14 mouse cellular contexts compared by ENCODE assay signal in the genomic region with DNA sequence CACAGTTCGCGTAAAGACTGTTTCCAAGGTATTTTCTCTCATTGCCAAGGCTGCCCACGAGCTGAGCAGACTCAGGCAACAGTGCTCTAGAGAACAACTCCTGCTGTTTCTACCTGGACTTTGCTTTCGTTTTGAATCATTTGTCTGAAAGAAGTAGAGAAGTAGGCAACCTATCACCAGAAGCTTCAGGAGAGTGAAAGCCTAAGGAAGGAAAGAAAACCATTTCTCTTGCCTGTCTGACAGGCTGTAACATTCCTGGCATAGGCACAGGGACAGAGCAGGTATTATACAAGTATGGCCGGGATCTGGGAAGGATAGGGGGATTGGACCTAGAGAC.
DNase-seq lines count a peak whose midpoint lies in the region; ATAC-seq and TF ChIP-seq lines count a peak whose summit lies in the region.
"Had no signal": no experiment of that assay in that cellular context is flagged by ENCODE, and none has a peak within 500 bp of the region (broad histone marks: within the 10 kb centered on the region; RNA-seq: fewer than 3 reads in every experiment).

No protein-coding gene starts in this region.

- TF ChIP-seq CTCF in MEL (IDR thresholded peaks at IDR 0.05 in 2 of 3, conservative IDR thresholded peaks at IDR 0.05 in 1 of 3; ENCODE audit: control insufficient read depth in 1 of 3, insufficient read depth in 1 of 3, low read depth in 2 of 3, low read length in 3 of 3, poor library complexity in 1 of 3, severe bottlenecking in 1 of 3): no peak

- 83% methylated on average over 5 of the region's 5 CpGs for WGBS in hindbrain, embryonic 16.5 days
- 77% methylated on average over 5 of the region's 5 CpGs for WGBS in hindbrain, embryonic 12.5 days
- WGBS in limb, embryonic 15.5 days: 55% methylated on average over 5 of the region's 5 CpGs

- peak overlapping the region; percentile 3; the same call in 1 of the 2 replicates for H3K4me2 ChIP-seq in hindbrain, embryonic 16.5 days (ENCODE audit: low read length)
- no peak overlapping the region for H3K4me2 ChIP-seq in hindbrain, embryonic 12.5 days (replicated peaks)
- H3K4me2 ChIP-seq in limb, embryonic 15.5 days: peak overlapping the region; percentile 36; the same call in 1 of the 2 replicates
- H3K4me2 ChIP-seq: stomach, embryonic 15.5 days had no signal

- TF ChIP-seq POLR2A in MEL (IDR thresholded peaks at IDR 0.05; ENCODE audit: control insufficient read depth in 1 of 2, insufficient read depth in 1 of 2, low read depth in 1 of 2, low read length in 2 of 2, poor library complexity in 1 of 2): no peak

- no peaks in the 10 kb centered on the region for H3K9me3 ChIP-seq in erythroblast, embryonic 14.5 days (ENCODE audit: control insufficient read depth, low read length)
- H3K9me3 ChIP-seq in hindbrain, embryonic 16.5 days (ENCODE audit: control insufficient read depth, low read length): no peaks in the 10 kb centered on the region
- no peaks in the 10 kb centered on the region for H3K9me3 ChIP-seq in hindbrain, embryonic 12.5 days (replicated peaks)
- no peaks in the 10 kb centered on the region for H3K9me3 ChIP-seq in MEL (replicated peaks; ENCODE audit: insufficient read depth, low read length)
- H3K9me3 ChIP-seq in limb, embryonic 15.5 days: no peaks in the 10 kb centered on the region
- H3K9me3 ChIP-seq: neural tube, embryonic 15.5 days; stomach, embryonic 15.5 days had no signal

- no peak overlapping the region for H3K27ac ChIP-seq in hindbrain, embryonic 16.5 days (ENCODE audit: low read depth, low read length)
- H3K27ac ChIP-seq in hindbrain, embryonic 12.5 days: no peak overlapping the region
- no peak overlapping the region for H3K27ac ChIP-seq in MEL (ENCODE audit: control insufficient read depth, low read depth, low read length)
- no peak overlapping the region for H3K27ac ChIP-seq in limb, embryonic 15.5 days
- H3K27ac ChIP-seq: macrophage; neural tube, embryonic 15.5 days; stomach, embryonic 15.5 days had no signal

- peak; percentile 8 for DNase-seq in MEL (ENCODE audit: low read depth, low spot score)
- no peak for DNase-seq in adrenal gland, adult 18-20 months (ENCODE audit: low spot score in 2 of 2)
- no peak for DNase-seq in c-Kit-positive CD71-positive TER-119-positive erythroid progenitor cells, embryonic 14.5 days (ENCODE audit: low spot score)
- DNase-seq: cerebellum, postnatal 25 days; kidney, adult 2 months; layer of hippocampus, adult 9-11 months had no signal

- no peaks in the 10 kb centered on the region for H3K4me1 ChIP-seq in erythroblast, embryonic 14.5 days (ENCODE audit: control insufficient read depth)
- H3K4me1 ChIP-seq in hindbrain, embryonic 16.5 days (ENCODE audit: control insufficient read depth, insufficient read depth, low read depth, low read length): no peaks in the 10 kb centered on the region
- H3K4me1 ChIP-seq in hindbrain, embryonic 12.5 days: peaks cover 9% of the 10 kb centered on the region; the same call in 1 of the 2 replicates
- 0 out of 4 replicates have a peak, but pooled peaks cover 0 to 4% of the 10 kb centered on the region in 2 experiments for H3K4me1 ChIP-seq in MEL (ENCODE audit: control insufficient read depth in 1 of 2, insufficient read depth in 2 of 2, low read length in 2 of 2)
- no peaks in the 10 kb centered on the region for H3K4me1 ChIP-seq in limb, embryonic 15.5 days
- H3K4me1 ChIP-seq: stomach, embryonic 15.5 days had no signal

- H3K27me3 ChIP-seq in erythroblast, embryonic 14.5 days (ENCODE audit: control insufficient read depth): no peaks in the 10 kb centered on the region
- H3K27me3 ChIP-seq in hindbrain, embryonic 16.5 days (replicated peaks; ENCODE audit: control insufficient read depth, insufficient read depth, low read length): no peaks in the 10 kb centered on the region
- no peaks in the 10 kb centered on the region for H3K27me3 ChIP-seq in hindbrain, embryonic 12.5 days
- no peaks in the 10 kb centered on the region for H3K27me3 ChIP-seq in MEL (ENCODE audit: control insufficient read depth in 1 of 2, insufficient read depth in 2 of 2, low read length in 2 of 2)
- H3K27me3 ChIP-seq in limb, embryonic 15.5 days: no peaks in the 10 kb centered on the region
- H3K27me3 ChIP-seq: neural tube, embryonic 15.5 days; stomach, embryonic 15.5 days had no signal

- TF ChIP-seq RAD21 in MEL (IDR thresholded peaks at IDR 0.05; ENCODE audit: low read depth, low read length): no peak

- no peaks in the 10 kb centered on the region for H3K79me2 ChIP-seq in MEL (ENCODE audit: control insufficient read depth, insufficient read depth, low read length, poor library complexity)

- H3K4me3 ChIP-seq in erythroblast, embryonic 14.5 days (replicated peaks): peak overlapping the region; percentile 9
- no peak overlapping the region for H3K4me3 ChIP-seq in hindbrain, embryonic 16.5 days (ENCODE audit: low read length)
- H3K4me3 ChIP-seq in hindbrain, embryonic 12.5 days: no peak overlapping the region
- peak overlapping the region; percentile 55 to 73 for H3K4me3 ChIP-seq in MEL (ENCODE audit: control insufficient read depth in 1 of 2, insufficient read depth in 1 of 2, low read depth in 2 of 2, low read length in 2 of 2)
- 0 out of 2 replicates have a peak overlapping the region, but pooled peaks have one; percentile 12 for H3K4me3 ChIP-seq in limb, embryonic 15.5 days
- H3K4me3 ChIP-seq: neural tube, embryonic 15.5 days; stomach, embryonic 15.5 days had no signal

- no peak overlapping the region for H3K9ac ChIP-seq in hindbrain, embryonic 16.5 days (ENCODE audit: low read depth, low read length)
- no peak overlapping the region for H3K9ac ChIP-seq in hindbrain, embryonic 12.5 days
- H3K9ac ChIP-seq in MEL (ENCODE audit: control insufficient read depth, low read depth, low read length, poor library complexity, severe bottlenecking): peak overlapping the region; percentile 10; the same call in 1 of the 2 replicates
- H3K9ac ChIP-seq in limb, embryonic 15.5 days: no peak overlapping the region
- H3K9ac ChIP-seq: neural tube, embryonic 15.5 days; stomach, embryonic 15.5 days had no signal

- no peak for ATAC-seq in erythroblast, adult 5-6 weeks (replicated peaks; ENCODE audit: low FRiP score, poor library complexity, severe bottlenecking)
- no peak for ATAC-seq in hindbrain, embryonic 16.5 days
- ATAC-seq in hindbrain, embryonic 12.5 days (ENCODE audit: low FRiP score): no peak
- ATAC-seq in limb, embryonic 15.5 days (ENCODE audit: insufficient number of reproducible peaks, low FRiP score, low TSS enrichment, low read depth): no peak

- no peak for TF ChIP-seq EP300 in MEL (IDR thresholded peaks at IDR 0.05; ENCODE audit: low read depth in 1 of 2, low read length in 2 of 2)

- no peaks in the 10 kb centered on the region for H3K36me3 ChIP-seq in erythroblast, embryonic 14.5 days (ENCODE audit: control insufficient read depth)
- no peaks in the 10 kb centered on the region for H3K36me3 ChIP-seq in hindbrain, embryonic 16.5 days (ENCODE audit: control insufficient read depth, insufficient read depth, low read length)
- no peaks in the 10 kb centered on the region for H3K36me3 ChIP-seq in hindbrain, embryonic 12.5 days
- no peaks in the 10 kb centered on the region for H3K36me3 ChIP-seq in MEL (ENCODE audit: control insufficient read depth in 1 of 2, insufficient read depth in 2 of 2, low read length in 2 of 2)
- no peaks in the 10 kb centered on the region for H3K36me3 ChIP-seq in limb, embryonic 15.5 days
- H3K36me3 ChIP-seq: neural tube, embryonic 15.5 days; stomach, embryonic 15.5 days had no signal

TF ChIP-seq in MEL, 35 proteins besides CTCF, POLR2A, EP300 and RAD21:
- no peak for TF ChIP-seq USF1 (IDR thresholded peaks at IDR 0.05; ENCODE audit: low read depth, low read length)
- no peak for TF ChIP-seq ELF1 (IDR thresholded peaks at IDR 0.05; ENCODE audit: low read depth, low read length)
- TF ChIP-seq SMC3 (IDR thresholded peaks at IDR 0.05; ENCODE audit: low read depth, low read length): 0 out of 2 replicates have a peak, but pooled peaks have one; percentile 5
- no peak for TF ChIP-seq POLR2AphosphoS2 (IDR thresholded peaks at IDR 0.05; ENCODE audit: low read length)
- TF ChIP-seq TCF12 (IDR thresholded peaks at IDR 0.05; ENCODE audit: low read depth, low read length): no peak

Comparison
In these comparisons a context has a peak if more than half of its experiments do, and no peak if none do; other contexts are left out.
1. H3K4me3 ChIP-seq: peak in erythroblast, embryonic 14.5 days (single experiment), MEL (2 of 2) and limb, embryonic 15.5 days (single experiment); none in hindbrain, embryonic 16.5 days (single experiment) and hindbrain, embryonic 12.5 days (single experiment).